Mouse (Mus musculus) forebrain, embryonic 13.5 days (tissue): ENCODE measurements around the gene Rasgrf2. TPM values are rescaled to one million over a fixed set of nuclear protein-coding genes. Genes with fewer than 3 reads are reported as not detected.
A peak's percentile ranks its signal among the peaks of the same experiment; 100 is the strongest.

Experiments used
- ATAC-seq: fragments of 200-750 bp; cut with Nextera tagmentation; 2 replicates; pipeline ENCODE4 v1.8.0; 2017
- H3K27ac ChIP-seq: fragments of 300-500 bp; sonication (generic); 2 replicates; pipeline ENCODE4 v1.5.1; 2015; ENCODE audit warnings: inconsistent platforms, mild to moderate bottlenecking, moderate library complexity
- H3K27me3 ChIP-seq: fragments of 300-500 bp; sonication (generic); 2 replicates; pipeline ENCODE4 v1.6.1; 2015; ENCODE audit warnings: mild to moderate bottlenecking, inconsistent platforms
- H3K36me3 ChIP-seq: fragments of 300-500 bp; sonication (generic); 2 replicates; pipeline ENCODE4 v1.6.1; 2015; ENCODE audit warnings: mild to moderate bottlenecking, inconsistent platforms; ENCODE audit not compliant: poor library complexity, severe bottlenecking
- H3K4me1 ChIP-seq: fragments of 300-500 bp; sonication (generic); 2 replicates; pipeline ENCODE4 v1.6.1; 2015; ENCODE audit warnings: inconsistent platforms
- H3K4me2 ChIP-seq: fragments of 300-500 bp; sonication (generic); 2 replicates; pipeline ENCODE4 v1.6.1; 2015; ENCODE audit warnings: inconsistent platforms, mild to moderate bottlenecking, moderate library complexity
- H3K4me3 ChIP-seq: fragments of 300-500 bp; sonication (generic); 2 replicates; pipeline ENCODE4 v1.5.1; 2015; ENCODE audit warnings: mild to moderate bottlenecking, inconsistent platforms
- H3K9ac ChIP-seq: fragments of 300-500 bp; sonication (generic); 2 replicates; pipeline ENCODE4 v1.6.1; 2015; ENCODE audit warnings: mild to moderate bottlenecking, inconsistent platforms
- H3K9me3 ChIP-seq: fragments of 300-500 bp; sonication (generic); replicated peaks from 2 replicates; pipeline ENCODE4 v1.6.1; 2016; ENCODE audit warnings: inconsistent platforms
- WGBS: fragments of 180-500 bp; shearing (Covaris S2); methylation state at CpG from one replicate; pipeline ENCODE4 v1.1.7; 2015; 5-methylcytosine and 5-hydroxymethylcytosine counted together
- polyA plus RNA-seq: library from polyadenylated mRNA; unstranded; fragments of >200 nt; fragmentation: Nextera tagmentation; extraction: Ambion mirVana; gene quantifications from 2 replicates; pipeline ENCODE4 v1.2.1, GENCODE M21; 2015

Gene Rasgrf2
- polyA plus RNA-seq, 1 experiment from 2014 or later = 0.97 TPM

- H3K4me2 ChIP-seq = no peak overlapping the region
- ATAC-seq = no peak
- H3K9ac ChIP-seq = no peak overlapping the region
- H3K9me3 ChIP-seq = no peaks in the 10 kb centered on the region
- H3K27me3 ChIP-seq = no peaks in the 10 kb centered on the region
- 86% methylated on average over 3 of the region's 3 CpGs for WGBS
- H3K36me3 ChIP-seq = no peaks in the 10 kb centered on the region
- no peak overlapping the region for H3K4me3 ChIP-seq
- no peaks in the 10 kb centered on the region for H3K4me1 ChIP-seq
- H3K27ac ChIP-seq = no peak overlapping the region
Observed at GRCm38 (mm10) chr13:92029666-92030065, 101.8 kb downstream of the Rasgrf2 start.

- no peak for ATAC-seq
- Histone ChIP-seq H3K36me3 (no peaks in the 10 kb centered on the region), H3K27ac (no peak overlapping the region), H3K27me3 (no peaks in the 10 kb centered on the region), H3K4me2 (no peak overlapping the region), H3K9me3 (no peaks in the 10 kb centered on the region), H3K4me1 (no peaks in the 10 kb centered on the region), H3K9ac (no peak overlapping the region), H3K4me3 (no peak overlapping the region)
- 60% methylated on average over 5 of the region's 5 CpGs for WGBS
Observed at GRCm38 (mm10) chr13:92027951-92028350, 103.5 kb downstream of the Rasgrf2 start.

- Histone ChIP-seq H3K36me3 (no peaks in the 10 kb centered on the region), H3K4me1 (no peaks in the 10 kb centered on the region), H3K4me3 (no peak overlapping the region), H3K9me3 (no peaks in the 10 kb centered on the region), H3K4me2 (no peak overlapping the region), H3K27ac (no peak overlapping the region), H3K27me3 (no peaks in the 10 kb centered on the region), H3K9ac (no peak overlapping the region)
- no peak for ATAC-seq
- 86% methylated on average over 2 of the region's 2 CpGs for WGBS
Observed at GRCm38 (mm10) chr13:92026651-92027050, 104.8 kb downstream of the Rasgrf2 start.

- H3K27me3 ChIP-seq = no peaks in the 10 kb centered on the region
- no peak overlapping the region for H3K4me2 ChIP-seq
- H3K36me3 ChIP-seq = no peaks in the 10 kb centered on the region
- no peak for ATAC-seq
- no peak overlapping the region for H3K27ac ChIP-seq
- WGBS = 91% methylated on average over 3 of the region's 3 CpGs
- H3K9me3 ChIP-seq = no peaks in the 10 kb centered on the region
- H3K4me1 ChIP-seq = no peaks in the 10 kb centered on the region
- H3K9ac ChIP-seq = no peak overlapping the region
- H3K4me3 ChIP-seq = no peak overlapping the region
Observed at GRCm38 (mm10) chr13:92025124-92025523, 106.3 kb downstream of the Rasgrf2 start.

- H3K4me3 ChIP-seq = no peak overlapping the region
- H3K4me1 ChIP-seq = no peaks in the 10 kb centered on the region
- no peak overlapping the region for H3K9ac ChIP-seq
- no peak overlapping the region for H3K27ac ChIP-seq
- WGBS = 93% methylated on average over 10 of the region's 10 CpGs
- no peak overlapping the region for H3K4me2 ChIP-seq
- no peaks in the 10 kb centered on the region for H3K27me3 ChIP-seq
- ATAC-seq = no peak
- H3K9me3 ChIP-seq = no peaks in the 10 kb centered on the region
- H3K36me3 ChIP-seq = no peaks in the 10 kb centered on the region
Observed at GRCm38 (mm10) chr13:92022202-92022601, 109.3 kb downstream of the Rasgrf2 start.

- Histone ChIP-seq H3K36me3 (no peaks in the 10 kb centered on the region), H3K9ac (no peak overlapping the region), H3K4me3 (no peak overlapping the region), H3K4me1 (peaks cover 5% of the 10 kb centered on the region; the same call in 1 of the 2 replicates), H3K4me2 (no peak overlapping the region), H3K27me3 (no peaks in the 10 kb centered on the region), H3K27ac (no peak overlapping the region), H3K9me3 (no peaks in the 10 kb centered on the region)
- ATAC-seq = no peak
- WGBS = 59% methylated on average over 3 of the region's 3 CpGs
Observed at GRCm38 (mm10) chr13:91996929-91997328, 134.5 kb downstream of the Rasgrf2 start.

GRCm38 (mm10) chr13:91991412-91991811 is 140.0 kb downstream of the Rasgrf2 start:
- H3K4me3 ChIP-seq = no peak overlapping the region
- no peaks in the 10 kb centered on the region for H3K4me1 ChIP-seq
- H3K4me2 ChIP-seq = no peak overlapping the region
- H3K27me3 ChIP-seq = no peaks in the 10 kb centered on the region
- no peaks in the 10 kb centered on the region for H3K36me3 ChIP-seq
- no peaks in the 10 kb centered on the region for H3K9me3 ChIP-seq
- no peak for ATAC-seq
- H3K27ac ChIP-seq = no peak overlapping the region
- H3K9ac ChIP-seq = no peak overlapping the region
- WGBS = 89% methylated on average over 2 of the region's 2 CpGs

- no peaks in the 10 kb centered on the region for H3K36me3 ChIP-seq
- no peaks in the 10 kb centered on the region for H3K9me3 ChIP-seq
- H3K4me2 ChIP-seq = no peak overlapping the region
- ATAC-seq = no peak
- WGBS = 79% methylated on average over 6 of the region's 6 CpGs
- H3K27me3 ChIP-seq = no peaks in the 10 kb centered on the region
- H3K4me1 ChIP-seq = peaks cover 5% of the 10 kb centered on the region; the same call in 1 of the 2 replicates
- no peak overlapping the region for H3K4me3 ChIP-seq
- H3K27ac ChIP-seq = no peak overlapping the region
- H3K9ac ChIP-seq = no peak overlapping the region
Observed at GRCm38 (mm10) chr13:91990709-91991284, 140.7 kb downstream of the Rasgrf2 start.

- no peaks in the 10 kb centered on the region for H3K9me3 ChIP-seq
- no peaks in the 10 kb centered on the region for H3K27me3 ChIP-seq
- no peak overlapping the region for H3K4me3 ChIP-seq
- 90% methylated on average over 7 of the region's 7 CpGs for WGBS
- no peak for ATAC-seq
- H3K36me3 ChIP-seq = no peaks in the 10 kb centered on the region
- peaks cover 7% of the 10 kb centered on the region; the same call in 1 of the 2 replicates for H3K4me1 ChIP-seq
- no peak overlapping the region for H3K4me2 ChIP-seq
- H3K9ac ChIP-seq = no peak overlapping the region
- no peak overlapping the region for H3K27ac ChIP-seq
Observed at GRCm38 (mm10) chr13:91988378-91988777, 143.1 kb downstream of the Rasgrf2 start.

GRCm38 (mm10) chr13:91986958-91987357 is 144.5 kb downstream of the Rasgrf2 start:
- no peak overlapping the region for H3K9ac ChIP-seq
- no peak for ATAC-seq
- no peak overlapping the region for H3K27ac ChIP-seq
- no peaks in the 10 kb centered on the region for H3K36me3 ChIP-seq
- peaks cover 7% of the 10 kb centered on the region; the same call in 1 of the 2 replicates for H3K4me1 ChIP-seq
- no peak overlapping the region for H3K4me3 ChIP-seq
- H3K9me3 ChIP-seq = no peaks in the 10 kb centered on the region
- no peak overlapping the region for H3K4me2 ChIP-seq
- WGBS = 89% methylated on average over 6 of the region's 6 CpGs
- H3K27me3 ChIP-seq = no peaks in the 10 kb centered on the region

- Histone ChIP-seq H3K4me2 (no peak overlapping the region), H3K4me3 (no peak overlapping the region), H3K4me1 (peaks cover 7% of the 10 kb centered on the region; the same call in 1 of the 2 replicates), H3K9ac (no peak overlapping the region), H3K36me3 (no peaks in the 10 kb centered on the region), H3K27me3 (no peaks in the 10 kb centered on the region), H3K27ac (no peak overlapping the region), H3K9me3 (no peaks in the 10 kb centered on the region)
- 52% methylated on average over 7 of the region's 7 CpGs for WGBS
- ATAC-seq = peak; percentile 82
Observed at GRCm38 (mm10) chr13:91985915-91986589, 145.4 kb downstream of the Rasgrf2 start.

- Histone ChIP-seq H3K9ac (no peak overlapping the region), H3K4me2 (no peak overlapping the region), H3K27ac (no peak overlapping the region), H3K27me3 (no peaks in the 10 kb centered on the region), H3K36me3 (no peaks in the 10 kb centered on the region), H3K4me3 (no peak overlapping the region), H3K9me3 (no peaks in the 10 kb centered on the region), H3K4me1 (peaks cover 7% of the 10 kb centered on the region; the same call in 1 of the 2 replicates)
- ATAC-seq = no peak
Observed at GRCm38 (mm10) chr13:91985019-91985418, 146.4 kb downstream of the Rasgrf2 start.

GRCm38 (mm10) chr13:91982080-91982479 is 149.4 kb downstream of the Rasgrf2 start:
- Histone ChIP-seq H3K27ac (no peak overlapping the region), H3K36me3 (no peaks in the 10 kb centered on the region), H3K4me2 (no peak overlapping the region), H3K27me3 (no peaks in the 10 kb centered on the region), H3K4me3 (no peak overlapping the region), H3K9ac (no peak overlapping the region), H3K9me3 (no peaks in the 10 kb centered on the region), H3K4me1 (peaks cover 7% of the 10 kb centered on the region; the same call in 1 of the 2 replicates)
- 94% methylated on average over 3 of the region's 3 CpGs for WGBS
- ATAC-seq = no peak
